ENCODE assay signal across 22 mouse cellular contexts in genomic region chr5:133675636-133676035, GRCm38 (mm10).
DNase-seq lines count a peak whose midpoint lies in the region; ATAC-seq lines count a peak whose summit lies in the region.
"Had no signal": no experiment of that assay in that cellular context is flagged by ENCODE, and none has a peak within 500 bp of the region (broad histone marks: within the 10 kb centered on the region; RNA-seq: fewer than 3 reads in every experiment).

No protein-coding gene starts in this region.

- no peak overlapping the region for H3K4me2 ChIP-seq in forebrain, embryonic 12.5 days
- no peak overlapping the region for H3K4me2 ChIP-seq in forebrain, embryonic 16.5 days (ENCODE audit: low read length)
- H3K4me2 ChIP-seq in neural tube, embryonic 15.5 days: no peak overlapping the region
- H3K4me2 ChIP-seq: embryonic facial prominence, embryonic 12.5 days; heart, embryonic 11.5 days; heart, embryonic 15.5 days; hindbrain, embryonic 13.5 days had no signal

- H3K4me3 ChIP-seq in forebrain, embryonic 12.5 days (replicated peaks): no peak overlapping the region
- H3K4me3 ChIP-seq in forebrain, embryonic 10.5 days: no peak overlapping the region
- no peak overlapping the region for H3K4me3 ChIP-seq in forebrain, embryonic 16.5 days (replicated peaks; ENCODE audit: low read length)
- H3K4me3 ChIP-seq in neural tube, embryonic 15.5 days (replicated peaks): no peak overlapping the region
- H3K4me3 ChIP-seq: embryonic facial prominence, embryonic 12.5 days; heart, adult 2 months; heart, embryonic 15.5 days; hindbrain, embryonic 13.5 days had no signal

- peak overlapping the region; percentile 78 for H3K27ac ChIP-seq in forebrain, embryonic 12.5 days
- no peak overlapping the region for H3K27ac ChIP-seq in forebrain, embryonic 10.5 days
- H3K27ac ChIP-seq in forebrain, embryonic 16.5 days (ENCODE audit: low read length): peak overlapping the region; percentile 89
- H3K27ac ChIP-seq in neural tube, embryonic 15.5 days (replicated peaks): no peak overlapping the region
- H3K27ac ChIP-seq: embryonic facial prominence, embryonic 12.5 days; heart, adult 2 months; heart, embryonic 15.5 days; hindbrain, postnatal 0 days had no signal

- no peaks in the 10 kb centered on the region for H3K36me3 ChIP-seq in forebrain, embryonic 12.5 days (replicated peaks)
- H3K36me3 ChIP-seq in forebrain, embryonic 10.5 days (replicated peaks): no peaks in the 10 kb centered on the region
- no peaks in the 10 kb centered on the region for H3K36me3 ChIP-seq in forebrain, embryonic 16.5 days (ENCODE audit: control insufficient read depth, insufficient read depth)
- H3K36me3 ChIP-seq in neural tube, embryonic 15.5 days: no peaks in the 10 kb centered on the region
- H3K36me3 ChIP-seq: embryonic facial prominence, embryonic 12.5 days; heart, embryonic 15.5 days; hindbrain, embryonic 13.5 days had no signal

- WGBS in forebrain, embryonic 12.5 days: 33% methylated on average over 3 of the region's 3 CpGs
- 61% methylated on average over 3 of the region's 3 CpGs for WGBS in forebrain, embryonic 10.5 days
- WGBS in forebrain, embryonic 16.5 days: 19% methylated on average over 3 of the region's 3 CpGs
- 45% methylated on average over 3 of the region's 3 CpGs for WGBS in neural tube, embryonic 15.5 days

- no peak overlapping the region for H3K9ac ChIP-seq in forebrain, embryonic 12.5 days
- H3K9ac ChIP-seq in forebrain, embryonic 16.5 days (replicated peaks; ENCODE audit: low read depth, low read length): no peak overlapping the region
- H3K9ac ChIP-seq in neural tube, embryonic 15.5 days (replicated peaks): no peak overlapping the region
- H3K9ac ChIP-seq: embryonic facial prominence, embryonic 12.5 days; heart, embryonic 15.5 days; hindbrain, embryonic 13.5 days had no signal

- no peaks in the 10 kb centered on the region for H3K27me3 ChIP-seq in forebrain, embryonic 12.5 days
- H3K27me3 ChIP-seq in forebrain, embryonic 10.5 days (ENCODE audit: poor library complexity, severe bottlenecking): no peaks in the 10 kb centered on the region
- H3K27me3 ChIP-seq in forebrain, embryonic 16.5 days (replicated peaks; ENCODE audit: control insufficient read depth, insufficient read depth, low read length): no peaks in the 10 kb centered on the region
- no peaks in the 10 kb centered on the region for H3K27me3 ChIP-seq in neural tube, embryonic 15.5 days (replicated peaks)
- H3K27me3 ChIP-seq: embryonic facial prominence, embryonic 12.5 days; heart, embryonic 15.5 days; hindbrain, embryonic 13.5 days had no signal

- peaks cover 20% of the 10 kb centered on the region for H3K4me1 ChIP-seq in forebrain, embryonic 12.5 days
- H3K4me1 ChIP-seq in forebrain, embryonic 10.5 days: peaks cover 19% of the 10 kb centered on the region
- peaks cover 27% of the 10 kb centered on the region for H3K4me1 ChIP-seq in forebrain, embryonic 16.5 days (replicated peaks; ENCODE audit: control insufficient read depth, insufficient read depth, low read length)
- H3K4me1 ChIP-seq in neural tube, embryonic 15.5 days: peaks cover 20% of the 10 kb centered on the region

- H3K9me3 ChIP-seq in forebrain, embryonic 12.5 days: no peaks in the 10 kb centered on the region
- no peaks in the 10 kb centered on the region for H3K9me3 ChIP-seq in forebrain, embryonic 10.5 days
- 0 out of 2 replicates have a peak, but pooled peaks cover 2% of the 10 kb centered on the region for H3K9me3 ChIP-seq in forebrain, embryonic 16.5 days (ENCODE audit: control insufficient read depth, low read length)
- H3K9me3 ChIP-seq in neural tube, embryonic 15.5 days (replicated peaks): no peaks in the 10 kb centered on the region
- H3K9me3 ChIP-seq: embryonic facial prominence, embryonic 12.5 days; heart, embryonic 15.5 days; hindbrain, embryonic 13.5 days had no signal

- ATAC-seq in forebrain, embryonic 12.5 days (ENCODE audit: low FRiP score): no peak
- peak; percentile 62 for ATAC-seq in forebrain, embryonic 16.5 days
- no peak for ATAC-seq in neural tube, embryonic 15.5 days (ENCODE audit: low FRiP score)
- ATAC-seq: hindbrain, postnatal 0 days had no signal

- DNase-seq in forebrain, embryonic 10.5 days (ENCODE audit: extremely low spot score, low spot score): no peak
- DNase-seq in ES-CJ7 (ENCODE audit: low read depth, low spot score): peak; percentile 73
- DNase-seq in brain, adult 2 months (ENCODE audit: low read depth, low spot score): peak; percentile 43
- DNase-seq in urinary bladder, postnatal 14 days (ENCODE audit: low spot score): no peak
- no peak for DNase-seq in layer of hippocampus, adult 9-11 months
- DNase-seq: adrenal gland, adult 2 months; adrenal gland, postnatal 36 days; cerebellum, adult 11-12 months; cerebellum, adult 9-10 months; cerebellum, postnatal 25 days; gastrocnemius, postnatal 10 days; heart, adult 2 months; heart, postnatal 14 days; kidney, adult 11 months had no signal

Comparison
In these comparisons a context has a peak if more than half of its experiments do, and no peak if none do; other contexts are left out.
1. H3K27ac ChIP-seq: peak in forebrain, embryonic 12.5 days (single experiment) and forebrain, embryonic 16.5 days (single experiment); none in forebrain, embryonic 10.5 days (single experiment) and neural tube, embryonic 15.5 days (single experiment).
2. DNase-seq: peak in ES-CJ7 (single experiment) and brain, adult 2 months (single experiment); none in forebrain, embryonic 10.5 days (single experiment), urinary bladder, postnatal 14 days (single experiment) and layer of hippocampus, adult 9-11 months (single experiment).